Mouse (Mus musculus) spleen, adult 2 months (tissue): ENCODE results near the gene Arpc2. TPM values are rescaled to one million over a fixed set of nuclear protein-coding genes. Genes with fewer than 3 reads are reported as not detected.
A peak's percentile ranks its signal among the peaks of the same experiment; 100 is the strongest.

Experiments
- DNase-seq, 2 experiments: peaks; one replicate each; pipeline versions ENCODE4 v3.0.0 to v3.0.0-alpha.2; 2012 to 2021; ENCODE audit warnings: low spot score in 2 of 2, low read depth in 1 of 2
- H3K27ac ChIP-seq: fragments of 200-500 bp; 2 replicates; pipeline ENCODE4 v1.5.1; 2012; ENCODE audit warnings: low read length, inconsistent platforms; ENCODE audit not compliant: insufficient read depth
- H3K27me3 ChIP-seq: fragments of 200-500 bp; 2 replicates; pipeline ENCODE4 v1.6.1; 2012; ENCODE audit warnings: mild to moderate bottlenecking, moderate library complexity, low read length, inconsistent platforms; ENCODE audit not compliant: control insufficient read depth, insufficient read depth
- H3K36me3 ChIP-seq: fragments of 200-500 bp; 2 replicates; pipeline ENCODE4 v1.6.1; 2012; ENCODE audit warnings: mild to moderate bottlenecking, low read length, inconsistent platforms; ENCODE audit not compliant: control insufficient read depth, insufficient read depth
- H3K4me1 ChIP-seq: fragments of 200-500 bp; 2 replicates; pipeline ENCODE4 v1.6.1; 2011; ENCODE audit warnings: inconsistent platforms; ENCODE audit not compliant: control insufficient read depth, insufficient read depth, insufficient read length
- H3K4me3 ChIP-seq: fragments of 200-500 bp; 2 replicates; pipeline ENCODE4 v1.5.1; 2011; ENCODE audit warnings: mild to moderate bottlenecking, inconsistent platforms; ENCODE audit not compliant: insufficient read depth, insufficient read length; ENCODE audit errors: extremely low read depth
- CTCF ChIP-seq: fragments of 200-500 bp; IDR thresholded peaks from 2 replicates; pipeline ENCODE4 v1.5.1; 2011; ENCODE audit warnings: mild to moderate bottlenecking, inconsistent platforms; ENCODE audit not compliant: insufficient read depth, insufficient read length, insufficient replicate concordance; ENCODE audit errors: extremely low read depth
- POLR2A ChIP-seq: fragments of 200-500 bp; IDR thresholded peaks from 2 replicates; pipeline ENCODE4 v1.6.1; 2011; ENCODE audit warnings: low read depth, low read length, inconsistent platforms
- WGBS: fragments of 180-500 bp; shearing (Covaris S2); methylation state at CpG from one replicate; pipeline ENCODE4 v1.1.7; 2018; 5-methylcytosine and 5-hydroxymethylcytosine counted together
- polyA plus RNA-seq: library from polyadenylated mRNA; depleted of rRNA; stranded (reverse); fragments of >200 nt; gene quantifications from 2 replicates; pipeline ENCODE4 v1.2.3, GENCODE M21; 2012

Gene Arpc2
- polyA plus RNA-seq, 1 experiment: 186 TPM

- TF ChIP-seq POLR2A (no peak), CTCF (no peak)
- Histone ChIP-seq H3K4me1 (peaks cover 4% of the 10 kb centered on the region; the same call in 1 of the 2 replicates), H3K27ac (peak overlapping the region; percentile 59), H3K4me3 (no peak overlapping the region), H3K27me3 (no peaks in the 10 kb centered on the region), H3K36me3 (peaks cover 1% of the 10 kb centered on the region; the same call in 1 of the 2 replicates)
- no peak for DNase-seq
- WGBS: 90% methylated on average over 6 of the region's 6 CpGs
Measured at GRCm38 (mm10) chr1:74294733-74295455, 59.0 kb downstream of the Arpc2 start.

- Histone ChIP-seq H3K27ac (peak overlapping the region; percentile 59), H3K27me3 (no peaks in the 10 kb centered on the region), H3K4me3 (no peak overlapping the region), H3K36me3 (0 out of 2 replicates have a peak, but pooled peaks cover 1% of the 10 kb centered on the region), H3K4me1 (peaks cover 4% of the 10 kb centered on the region; the same call in 1 of the 2 replicates)
- TF ChIP-seq CTCF (no peak), POLR2A (no peak)
- DNase-seq: peak in 1 of 2 experiments; percentile 30
- 51% methylated on average over 9 of the region's 9 CpGs for WGBS
Measured at GRCm38 (mm10) chr1:74295456-74296171, 59.7 kb downstream of the Arpc2 start.

GRCm38 (mm10) chr1:74296477-74296876 is 60.6 kb downstream of the Arpc2 start:
- H3K27ac ChIP-seq: peak overlapping the region; percentile 59; the same call in 1 of the 2 replicates
- H3K4me3 ChIP-seq: no peak overlapping the region
- peaks cover 4% of the 10 kb centered on the region; the same call in 1 of the 2 replicates for H3K4me1 ChIP-seq
- H3K36me3 ChIP-seq: 0 out of 2 replicates have a peak, but pooled peaks cover 1% of the 10 kb centered on the region
- no peak for DNase-seq
- no peaks in the 10 kb centered on the region for H3K27me3 ChIP-seq
- no peak for TF ChIP-seq POLR2A
- WGBS: 80% methylated on average over 6 of the region's 6 CpGs

GRCm38 (mm10) chr1:74297269-74297668 is 61.4 kb downstream of the Arpc2 start:
- Histone ChIP-seq H3K4me1 (peaks cover 4% of the 10 kb centered on the region; the same call in 1 of the 2 replicates), H3K27me3 (no peaks in the 10 kb centered on the region), H3K4me3 (no peak overlapping the region), H3K27ac (no peak overlapping the region; the same call in 1 of the 2 replicates), H3K36me3 (no peaks in the 10 kb centered on the region)
- WGBS: 78% methylated on average over 3 of the region's 3 CpGs
- no peak for DNase-seq
- no peak for TF ChIP-seq POLR2A

- Histone ChIP-seq H3K4me1 (peaks cover 4% of the 10 kb centered on the region; the same call in 1 of the 2 replicates), H3K4me3 (no peak overlapping the region), H3K27me3 (no peaks in the 10 kb centered on the region), H3K27ac (no peak overlapping the region), H3K36me3 (no peaks in the 10 kb centered on the region)
- DNase-seq: no peak
- 95% methylated on average over 5 of the region's 5 CpGs for WGBS
- TF ChIP-seq POLR2A: no peak
- TF ChIP-seq CTCF: no peak
Measured at GRCm38 (mm10) chr1:74298157-74298750, 62.4 kb downstream of the Arpc2 start.

GRCm38 (mm10) chr1:74298996-74299395 is 63.1 kb downstream of the Arpc2 start:
- H3K27ac ChIP-seq: no peak overlapping the region
- no peaks in the 10 kb centered on the region for H3K36me3 ChIP-seq
- TF ChIP-seq CTCF: no peak
- no peak for TF ChIP-seq POLR2A
- no peak overlapping the region for H3K4me3 ChIP-seq
- WGBS: 80% methylated on average over 5 of the region's 5 CpGs
- H3K27me3 ChIP-seq: peaks cover 1% of the 10 kb centered on the region; the same call in 1 of the 2 replicates
- H3K4me1 ChIP-seq: peaks cover 9% of the 10 kb centered on the region; the same call in 1 of the 2 replicates
- DNase-seq: no peak
